Mouse (Mus musculus): Measurements from ENCODE around the gene Il33. TPM values are rescaled to one million over a fixed set of nuclear protein-coding genes. Genes with fewer than 3 reads are reported as not detected.

Il33 gene
- polyA plus RNA-seq, 1 experiment from 2014 or later: 0.34 TPM

DNA sequence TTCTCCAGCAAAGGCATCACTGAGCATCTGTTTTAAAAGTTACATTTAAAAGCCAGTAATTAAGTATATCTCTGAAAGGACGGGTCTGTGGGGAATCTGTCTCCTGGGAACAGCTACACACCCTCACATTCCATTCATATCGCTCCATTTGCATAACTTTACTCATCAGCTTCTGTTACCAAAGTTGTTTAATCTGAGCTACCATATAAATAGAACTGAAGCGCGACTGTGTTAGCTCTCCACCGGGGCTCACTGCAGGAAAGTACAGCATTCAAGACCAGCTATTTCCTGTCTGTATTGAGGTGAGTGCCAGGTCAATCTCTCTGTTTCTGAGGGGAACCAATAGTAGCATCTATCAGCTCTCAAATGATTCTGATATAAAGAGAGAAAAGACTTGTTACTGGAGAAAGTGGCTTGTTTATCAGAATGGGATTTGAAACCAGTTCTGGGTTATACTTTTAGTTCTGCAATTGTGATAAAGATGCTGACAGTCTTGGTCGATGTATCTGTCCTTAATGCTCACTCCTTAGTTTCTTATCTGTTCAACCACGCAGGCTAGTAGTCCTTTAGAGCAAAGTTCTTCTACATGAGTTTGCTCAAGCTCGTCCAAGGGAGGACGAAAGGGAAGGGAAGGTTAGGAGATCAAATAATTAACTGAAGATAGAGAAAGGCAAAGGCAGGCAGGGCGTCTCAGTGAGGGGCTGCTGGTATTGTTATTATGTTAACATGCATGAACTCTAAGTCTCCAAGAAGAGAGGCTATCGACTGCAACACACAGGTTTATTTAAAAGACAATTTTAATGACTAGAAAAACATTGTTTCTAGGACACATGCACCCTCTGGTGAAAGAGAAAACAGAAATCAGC is 20.9 kb downstream of the Il33 start:
- no peak overlapping the region for H3K4me3 ChIP-seq
- no peaks in the 10 kb centered on the region for H3K9me3 ChIP-seq (replicated peaks)
- 0 out of 2 replicates have a peak, but pooled peaks cover 3% of the 10 kb centered on the region for H3K27me3 ChIP-seq (ENCODE audit: low read depth, poor library complexity, severe bottlenecking)
- H3K27ac ChIP-seq: no peak overlapping the region
- DNase-seq (ENCODE audit: low spot score): no peak
- no peaks in the 10 kb centered on the region for H3K36me3 ChIP-seq
- WGBS: 39% methylated on average over 11 of the region's 11 CpGs
- peaks cover 8% of the 10 kb centered on the region; the same call in 1 of the 2 replicates for H3K4me1 ChIP-seq

DNA sequence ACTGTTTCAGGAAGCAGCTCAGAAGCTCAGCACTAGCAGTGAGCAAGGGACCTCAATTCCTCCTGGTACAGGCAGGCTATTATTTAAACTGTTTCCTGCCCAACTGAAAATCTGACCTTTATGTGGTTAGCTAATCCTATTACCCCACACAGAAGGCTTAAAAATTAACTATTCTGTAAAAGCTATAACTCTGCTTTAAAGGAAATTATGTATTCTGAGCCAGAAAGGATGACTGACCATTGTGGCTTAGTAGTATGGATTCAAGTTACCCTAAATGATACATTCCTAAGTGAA is 21.5 kb downstream of the Il33 start:
- H3K4me3 ChIP-seq: no peak overlapping the region

DNA sequence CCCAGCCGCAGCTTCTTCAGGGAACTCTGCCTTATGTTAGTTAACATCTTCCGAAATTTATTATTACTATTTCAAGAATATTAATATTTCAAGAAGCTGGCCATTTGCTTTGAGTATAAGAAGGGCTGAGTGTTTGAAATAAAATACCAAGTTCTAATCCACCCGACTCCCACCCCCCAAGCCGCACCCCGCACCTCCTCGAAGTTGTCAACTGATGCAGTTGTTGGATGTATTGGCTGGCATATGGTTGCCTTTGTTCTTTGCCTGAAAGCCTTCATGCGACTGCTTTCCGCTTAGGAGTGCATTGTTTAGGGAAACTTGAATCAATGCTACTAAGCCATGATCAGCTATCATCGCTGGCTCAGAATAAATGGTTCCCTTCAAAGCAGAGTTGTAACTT is 22.1 kb downstream of the Il33 start:
- H3K36me3 ChIP-seq: no peaks in the 10 kb centered on the region
- H3K27me3 ChIP-seq (ENCODE audit: low read depth, poor library complexity, severe bottlenecking): 0 out of 2 replicates have a peak, but pooled peaks cover 3% of the 10 kb centered on the region
- H3K4me1 ChIP-seq: peaks cover 8% of the 10 kb centered on the region; the same call in 1 of the 2 replicates
- DNase-seq (ENCODE audit: low spot score): no peak
- no peak overlapping the region for H3K4me3 ChIP-seq
- H3K9me3 ChIP-seq (replicated peaks): no peaks in the 10 kb centered on the region
- WGBS: 92% methylated on average over 9 of the region's 9 CpGs
- H3K27ac ChIP-seq: no peak overlapping the region

More for the DNA sequence above, 21.5 kb downstream of the Il33 start:
- H3K4me1 ChIP-seq: peaks cover 8% of the 10 kb centered on the region; the same call in 1 of the 2 replicates
- H3K27me3 ChIP-seq (ENCODE audit: low read depth, poor library complexity, severe bottlenecking): 0 out of 2 replicates have a peak, but pooled peaks cover 3% of the 10 kb centered on the region
- H3K9me3 ChIP-seq (replicated peaks): no peaks in the 10 kb centered on the region
- H3K27ac ChIP-seq: no peak overlapping the region
- no peak for DNase-seq (ENCODE audit: low spot score)
- H3K36me3 ChIP-seq: no peaks in the 10 kb centered on the region

DNA sequence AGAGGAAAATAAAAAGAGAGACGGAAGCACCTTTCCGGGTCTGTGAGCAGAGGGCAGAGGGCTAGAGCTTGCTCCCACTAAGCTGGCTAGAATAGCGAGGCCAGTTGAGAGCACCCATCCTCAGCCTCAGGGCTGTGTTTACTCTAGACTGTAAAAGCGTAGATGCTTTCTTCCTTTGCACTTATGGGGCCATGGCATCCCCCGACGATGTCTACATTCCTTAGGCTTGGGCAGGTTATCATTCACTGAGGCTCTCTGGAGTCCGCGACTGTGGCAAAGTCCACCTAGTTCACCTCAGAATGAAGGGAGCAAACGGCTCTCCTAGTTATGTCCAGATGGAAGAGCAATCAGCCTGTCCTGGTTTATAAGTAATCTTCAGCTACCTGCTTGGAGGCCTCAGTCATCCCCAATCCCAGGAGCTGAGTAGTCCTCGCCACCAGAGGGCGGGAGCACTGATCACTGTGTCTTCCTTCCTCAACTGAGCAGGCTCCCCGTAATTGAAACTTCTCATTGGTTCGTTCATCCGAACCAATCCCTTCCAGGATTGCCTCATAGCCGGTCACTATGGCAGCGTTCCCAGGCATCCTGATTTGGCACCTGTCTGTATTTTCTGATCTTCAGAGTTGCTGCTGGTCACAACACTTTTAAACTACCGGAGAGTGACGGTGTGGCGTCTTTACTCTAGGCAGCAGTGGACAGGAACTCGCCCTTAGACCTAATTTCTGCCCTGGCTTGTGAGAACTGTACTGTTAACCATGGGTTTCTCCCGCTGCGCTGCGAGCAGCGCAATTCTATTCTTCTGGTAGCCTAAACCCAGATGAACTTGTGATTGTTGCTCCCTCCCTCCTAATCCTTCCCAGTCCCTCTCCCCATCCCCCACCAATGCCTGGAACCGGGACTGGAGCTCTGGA is 23.2 kb downstream of the Il33 start:
- Histone ChIP-seq H3K4me1 (peaks cover 8% of the 10 kb centered on the region; the same call in 1 of the 2 replicates), H3K27ac (no peak overlapping the region), H3K4me3 (peak overlapping the region; percentile 53), H3K9me3 (replicated peaks) (no peaks in the 10 kb centered on the region), H3K27me3 (ENCODE audit: low read depth, poor library complexity, severe bottlenecking) (0 out of 2 replicates have a peak, but pooled peaks cover 3% of the 10 kb centered on the region), H3K36me3 (no peaks in the 10 kb centered on the region)
- 24% methylated on average over 25 of the region's 25 CpGs for WGBS
- peak; percentile 79 for DNase-seq (ENCODE audit: low spot score)

DNA sequence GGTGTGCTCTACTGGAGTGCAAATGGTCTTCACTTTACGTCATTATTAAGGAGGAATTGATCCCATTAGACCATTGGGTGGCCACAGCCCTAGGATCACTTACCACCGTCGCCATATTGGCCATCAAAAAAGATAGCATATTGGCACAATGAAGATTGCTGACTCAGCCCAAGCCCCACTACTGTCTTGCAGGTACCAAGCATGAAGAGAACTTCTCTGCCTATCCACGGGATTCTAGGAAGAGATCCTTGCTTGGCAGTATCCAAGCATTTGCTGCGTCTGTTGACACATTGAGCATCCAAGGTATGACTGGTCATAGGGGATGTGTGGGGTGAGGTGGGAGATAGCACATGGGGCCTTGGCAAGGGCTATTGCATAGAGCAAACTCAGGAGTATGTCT is 27.6 kb downstream of the Il33 start:
- 0 out of 2 replicates have a peak, but pooled peaks cover 3% of the 10 kb centered on the region for H3K27me3 ChIP-seq (ENCODE audit: low read depth, poor library complexity, severe bottlenecking)
- no peaks in the 10 kb centered on the region for H3K9me3 ChIP-seq (replicated peaks)
- no peaks in the 10 kb centered on the region for H3K36me3 ChIP-seq
- H3K4me3 ChIP-seq: no peak overlapping the region
- H3K4me1 ChIP-seq: peaks cover 8% of the 10 kb centered on the region; the same call in 1 of the 2 replicates
- DNase-seq (ENCODE audit: low spot score): no peak
- H3K27ac ChIP-seq: no peak overlapping the region
- 85% methylated on average over 5 of the region's 5 CpGs for WGBS

DNA sequence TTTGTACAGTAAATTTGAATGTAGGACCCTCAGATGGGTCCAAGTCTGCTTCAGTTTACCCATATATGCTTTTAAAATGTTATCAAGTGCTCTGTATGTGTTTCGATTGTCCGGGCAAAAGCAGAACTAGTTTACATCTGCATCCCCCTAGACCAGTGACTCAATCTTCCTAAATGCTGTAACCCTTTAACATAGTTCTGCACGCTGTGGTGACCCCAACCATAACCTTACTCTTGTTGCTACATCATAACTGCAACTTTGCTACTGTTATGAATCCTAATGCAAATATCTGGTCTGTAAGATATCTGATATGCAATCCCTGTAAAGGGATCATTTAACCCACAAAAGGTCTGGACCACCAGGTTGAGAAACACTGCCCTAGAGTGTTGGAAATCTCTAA is 28.9 kb downstream of the Il33 start:
- Histone ChIP-seq H3K9me3 (replicated peaks) (no peaks in the 10 kb centered on the region), H3K27ac (no peak overlapping the region), H3K4me3 (no peak overlapping the region), H3K4me1 (no peaks in the 10 kb centered on the region; the same call in 1 of the 2 replicates), H3K27me3 (ENCODE audit: low read depth, poor library complexity, severe bottlenecking) (0 out of 2 replicates have a peak, but pooled peaks cover 3% of the 10 kb centered on the region), H3K36me3 (no peaks in the 10 kb centered on the region)
- no peak for DNase-seq (ENCODE audit: low spot score)
- WGBS: 92% methylated on average over 3 of the region's 3 CpGs

DNA sequence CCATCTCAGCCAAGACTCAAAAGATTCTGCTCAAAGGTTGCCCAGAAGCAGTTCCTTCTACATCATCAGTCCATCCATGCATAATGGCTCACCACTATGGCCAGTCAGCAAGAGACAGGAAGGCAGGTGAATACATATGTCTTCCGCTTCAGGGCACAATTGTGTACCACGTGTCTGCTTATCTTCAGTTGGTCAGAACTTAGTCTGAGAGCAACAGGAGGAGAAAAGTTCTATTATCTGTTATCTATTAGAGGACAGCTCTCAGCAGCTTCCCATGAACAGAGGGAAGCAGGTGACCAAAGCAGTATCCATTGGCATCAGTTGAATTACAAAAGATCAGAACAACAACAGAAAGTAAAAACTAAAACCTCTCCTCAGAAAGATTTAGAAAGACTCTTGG is 30.5 kb downstream of the Il33 start:
- 79% methylated on average over 2 of the region's 2 CpGs for WGBS
- Histone ChIP-seq H3K36me3 (no peaks in the 10 kb centered on the region), H3K4me3 (no peak overlapping the region), H3K27me3 (ENCODE audit: low read depth, poor library complexity, severe bottlenecking) (no peaks in the 10 kb centered on the region), H3K9me3 (replicated peaks) (no peaks in the 10 kb centered on the region), H3K27ac (no peak overlapping the region), H3K4me1 (no peaks in the 10 kb centered on the region)
- DNase-seq (ENCODE audit: low spot score): no peak

DNA sequence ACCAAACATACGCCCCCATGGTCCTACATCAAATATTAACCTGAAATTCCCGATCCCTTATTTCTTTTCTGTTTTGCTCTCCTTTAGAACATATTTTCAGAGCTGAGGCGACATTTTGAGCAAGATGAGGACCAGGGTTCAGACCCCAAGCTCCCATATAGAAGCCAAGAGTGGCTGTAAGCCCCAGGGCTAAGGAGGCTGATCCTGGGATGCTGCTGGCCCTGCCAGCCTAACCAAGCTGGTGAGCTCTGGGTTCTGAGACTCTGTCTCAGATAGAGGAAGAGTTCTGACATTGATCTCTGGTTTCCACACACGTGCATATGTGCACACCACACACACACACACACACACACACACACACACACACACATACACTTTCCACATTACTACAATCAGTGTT is 36.0 kb downstream of the Il33 start:
- DNase-seq (ENCODE audit: low spot score): no peak
- WGBS: 86% methylated on average over 4 of the region's 4 CpGs
- Histone ChIP-seq H3K9me3 (replicated peaks) (no peaks in the 10 kb centered on the region), H3K4me3 (no peak overlapping the region), H3K27ac (no peak overlapping the region), H3K27me3 (ENCODE audit: low read depth, poor library complexity, severe bottlenecking) (no peaks in the 10 kb centered on the region), H3K36me3 (no peaks in the 10 kb centered on the region), H3K4me1 (no peaks in the 10 kb centered on the region)

DNA sequence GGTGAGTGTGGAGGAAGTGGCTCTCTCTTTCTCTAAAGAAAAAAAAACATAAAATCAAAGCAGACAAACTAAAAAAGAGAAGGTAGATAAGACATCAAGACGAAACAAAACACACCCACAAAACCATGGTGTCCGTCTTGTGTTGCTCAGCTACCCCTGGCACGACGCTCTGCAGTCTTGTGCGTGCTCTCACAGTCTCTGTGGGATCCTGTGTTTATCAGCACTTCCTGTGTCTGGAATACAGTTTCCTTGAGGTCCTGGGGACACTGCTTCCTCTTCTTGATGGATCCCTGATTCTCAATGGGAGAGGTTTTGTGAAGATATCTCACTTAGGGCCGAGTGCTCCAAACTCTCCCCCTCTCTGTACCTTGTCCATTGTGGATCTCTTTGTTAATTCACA is 36.9 kb downstream of the Il33 start:
- no peak overlapping the region for H3K27ac ChIP-seq
- H3K9me3 ChIP-seq (replicated peaks): no peaks in the 10 kb centered on the region; the same call in 1 of the 2 replicates
- H3K27me3 ChIP-seq (ENCODE audit: low read depth, poor library complexity, severe bottlenecking): no peaks in the 10 kb centered on the region
- H3K4me1 ChIP-seq: no peaks in the 10 kb centered on the region
- H3K4me3 ChIP-seq: no peak overlapping the region
- no peak for DNase-seq (ENCODE audit: low spot score)
- WGBS: 82% methylated on average over 6 of the region's 6 CpGs
- H3K36me3 ChIP-seq: no peaks in the 10 kb centered on the region

DNA sequence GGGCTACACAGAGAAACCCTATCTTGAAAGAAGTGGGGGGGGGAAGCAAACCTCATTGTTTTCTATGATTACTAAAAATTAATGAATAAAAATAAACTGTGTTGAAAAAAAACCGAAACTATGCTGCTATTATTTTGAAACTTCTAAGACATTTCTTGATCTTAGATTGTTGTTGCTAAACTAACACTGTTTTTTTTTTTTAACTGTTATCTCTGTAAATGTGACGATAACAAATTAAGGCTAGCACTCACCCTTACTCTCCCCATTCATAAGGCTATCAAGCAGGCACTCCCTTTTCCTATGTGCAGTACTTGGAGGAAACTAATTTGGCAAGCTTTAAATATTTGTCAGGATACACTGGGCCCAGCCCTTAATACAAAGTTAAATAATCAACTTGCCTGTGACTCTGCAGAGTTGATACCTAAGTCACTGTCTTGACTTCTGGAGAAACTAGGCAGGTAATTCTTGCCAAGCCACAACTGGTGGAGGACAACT is 38.7 kb downstream of the Il33 start:
- Histone ChIP-seq H3K27ac (no peak overlapping the region), H3K9me3 (replicated peaks) (no peaks in the 10 kb centered on the region; the same call in 1 of the 2 replicates), H3K36me3 (no peaks in the 10 kb centered on the region), H3K4me1 (no peaks in the 10 kb centered on the region), H3K27me3 (ENCODE audit: low read depth, poor library complexity, severe bottlenecking) (no peaks in the 10 kb centered on the region), H3K4me3 (no peak overlapping the region)
- no peak for DNase-seq (ENCODE audit: low spot score)
- WGBS: 91% methylated on average over 2 of the region's 2 CpGs

DNA sequence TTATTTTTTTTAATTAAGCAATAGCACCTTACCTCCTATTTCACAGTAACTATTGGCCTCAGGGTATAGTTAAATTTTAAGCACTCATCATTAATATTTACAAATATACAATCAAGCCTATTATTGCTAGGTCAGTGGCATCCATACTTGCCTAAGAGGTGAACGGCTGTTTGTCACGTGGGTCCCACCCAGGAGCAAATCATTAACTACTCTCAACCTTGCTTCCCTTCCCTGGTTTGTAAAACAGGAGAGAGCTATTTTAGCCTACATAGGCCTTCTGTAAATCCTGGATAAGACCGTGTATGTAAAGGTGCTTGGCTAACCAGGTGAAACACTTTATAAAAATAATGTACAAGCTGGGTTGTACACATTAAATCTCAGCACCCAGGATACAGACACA is 43.0 kb downstream of the Il33 start:
- Histone ChIP-seq H3K4me3 (no peak overlapping the region), H3K4me1 (no peaks in the 10 kb centered on the region), H3K9me3 (replicated peaks) (no peaks in the 10 kb centered on the region; the same call in 1 of the 2 replicates), H3K36me3 (no peaks in the 10 kb centered on the region), H3K27ac (no peak overlapping the region), H3K27me3 (ENCODE audit: low read depth, poor library complexity, severe bottlenecking) (no peaks in the 10 kb centered on the region)
- WGBS: 94% methylated on average over 3 of the region's 3 CpGs
- no peak for DNase-seq (ENCODE audit: low spot score)

DNA sequence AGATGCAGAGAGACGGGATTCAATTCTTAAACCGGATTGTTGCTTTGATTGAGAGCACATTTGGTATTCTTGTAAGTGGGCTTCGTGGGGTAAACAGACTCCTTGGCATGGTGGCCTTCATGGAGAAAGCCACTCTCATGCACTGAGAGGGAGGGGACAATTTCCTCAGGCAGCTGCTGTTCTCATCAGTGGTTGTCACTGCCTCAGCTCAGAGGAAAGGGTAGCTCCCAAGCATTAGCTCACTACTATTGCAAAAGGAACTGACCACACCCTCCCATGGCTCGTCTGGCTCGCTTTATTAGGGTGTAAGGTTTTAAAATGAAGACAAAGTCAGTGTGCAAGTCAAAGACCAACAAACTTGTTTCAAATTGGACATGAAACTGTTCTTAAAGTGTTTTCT is 48.5 kb downstream of the Il33 start:
- DNase-seq (ENCODE audit: low spot score): no peak
- no peaks in the 10 kb centered on the region for H3K4me1 ChIP-seq
- H3K4me3 ChIP-seq: no peak overlapping the region
- no peak overlapping the region for H3K27ac ChIP-seq
- H3K36me3 ChIP-seq: no peaks in the 10 kb centered on the region
- H3K9me3 ChIP-seq (replicated peaks): no peaks in the 10 kb centered on the region
- no peaks in the 10 kb centered on the region for H3K27me3 ChIP-seq (ENCODE audit: low read depth, poor library complexity, severe bottlenecking)
- WGBS: 80% methylated on average over 5 of the region's 5 CpGs

DNA sequence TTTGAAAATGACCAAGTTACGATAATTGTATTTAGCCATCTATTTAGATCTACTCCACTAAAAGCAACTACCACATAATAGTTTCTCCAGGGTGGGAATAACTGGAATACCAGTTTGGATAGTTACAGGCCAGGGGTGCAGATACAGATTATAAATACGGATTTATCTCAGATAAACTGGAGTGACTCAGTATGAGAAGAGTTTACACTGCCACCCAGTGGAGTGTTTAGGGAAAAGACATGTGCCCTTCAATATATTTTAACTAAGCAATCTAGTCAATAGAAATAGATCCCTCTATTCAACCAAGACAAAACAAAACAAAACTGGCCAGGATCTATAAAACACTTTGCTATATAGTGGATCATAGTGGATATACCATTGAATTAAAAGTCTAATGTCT is 53.9 kb downstream of the Il33 start:
- DNase-seq (ENCODE audit: low spot score): no peak
- 68% methylated on average over 2 of the region's 2 CpGs for WGBS

More for the DNA sequence above, 53.9 kb downstream of the Il33 start:
- Histone ChIP-seq H3K27ac (no peak overlapping the region), H3K27me3 (ENCODE audit: low read depth, poor library complexity, severe bottlenecking) (no peaks in the 10 kb centered on the region), H3K4me1 (no peaks in the 10 kb centered on the region), H3K4me3 (no peak overlapping the region), H3K9me3 (replicated peaks) (no peaks in the 10 kb centered on the region), H3K36me3 (no peaks in the 10 kb centered on the region)
